Mouse (Mus musculus): ENCODE measurements at regions not wholly inside any gene's neighbourhood (a gene's known extent, or its start where the extent isn't known, plus 50 kb on each side); places are given as distances from the start of the nearest gene placed in this dataset.

GRCm38 (mm10) chr3:134050649-134051048, 185.6 kb upstream of the Cxxc4 start:
- H3K36me3 ChIP-seq (ENCODE audit: control insufficient read depth, insufficient read depth, low read length) = no peaks in the 10 kb centered on the region
- TF ChIP-seq CTCF (IDR thresholded peaks at IDR 0.05; ENCODE audit: extremely low read depth, insufficient read depth, insufficient read length, insufficient replicate concordance) (no peak), POLR2A (IDR thresholded peaks at IDR 0.05; ENCODE audit: low read depth, low read length) (no peak)

GRCm38 (mm10) chr3:134082461-134082860, 153.8 kb upstream of the Cxxc4 start:
- H3K27ac ChIP-seq (ENCODE audit: insufficient read depth, low read length) = no peak overlapping the region
- no peaks in the 10 kb centered on the region for H3K27me3 ChIP-seq (ENCODE audit: control insufficient read depth, insufficient read depth, low read length)
- H3K4me1 ChIP-seq (ENCODE audit: control insufficient read depth, insufficient read depth, insufficient read length) = no peaks in the 10 kb centered on the region
- H3K36me3 ChIP-seq (ENCODE audit: control insufficient read depth, insufficient read depth, low read length) = no peaks in the 10 kb centered on the region
- no peak overlapping the region for H3K4me3 ChIP-seq (ENCODE audit: extremely low read depth, insufficient read depth, insufficient read length)
- TF ChIP-seq POLR2A (IDR thresholded peaks at IDR 0.05; ENCODE audit: low read depth, low read length) (no peak), CTCF (IDR thresholded peaks at IDR 0.05; ENCODE audit: extremely low read depth, insufficient read depth, insufficient read length, insufficient replicate concordance) (no peak)
- 81% methylated on average over 1 of the region's 1 CpGs for WGBS
- DNase-seq (ENCODE audit: low read depth in 1 of 2, low spot score in 2 of 2) = no peak

More at GRCm38 (mm10) chr3:134050649-134051048, 185.6 kb upstream of the Cxxc4 start:
- Histone ChIP-seq H3K27me3 (ENCODE audit: control insufficient read depth, insufficient read depth, low read length) (no peaks in the 10 kb centered on the region), H3K4me3 (ENCODE audit: extremely low read depth, insufficient read depth, insufficient read length) (no peak overlapping the region), H3K27ac (ENCODE audit: insufficient read depth, low read length) (no peak overlapping the region), H3K4me1 (ENCODE audit: control insufficient read depth, insufficient read depth, insufficient read length) (no peaks in the 10 kb centered on the region)
- DNase-seq (ENCODE audit: low read depth in 1 of 2, low spot score in 2 of 2) = no peak

GRCm38 (mm10) chr3:134099471-134100125, 136.7 kb upstream of the Cxxc4 start:
- H3K27me3 ChIP-seq (ENCODE audit: control insufficient read depth, insufficient read depth, low read length) = no peaks in the 10 kb centered on the region
- WGBS = 73% methylated on average over 3 of the region's 3 CpGs
- DNase-seq (ENCODE audit: low read depth in 1 of 2, low spot score in 2 of 2) = no peak
- no peaks in the 10 kb centered on the region for H3K4me1 ChIP-seq (ENCODE audit: control insufficient read depth, insufficient read depth, insufficient read length)
- no peak overlapping the region for H3K27ac ChIP-seq (ENCODE audit: insufficient read depth, low read length)
- H3K36me3 ChIP-seq (ENCODE audit: control insufficient read depth, insufficient read depth, low read length) = no peaks in the 10 kb centered on the region
- no peak overlapping the region for H3K4me3 ChIP-seq (ENCODE audit: extremely low read depth, insufficient read depth, insufficient read length)
- TF ChIP-seq POLR2A (IDR thresholded peaks at IDR 0.05; ENCODE audit: low read depth, low read length) (no peak), CTCF (IDR thresholded peaks at IDR 0.05; ENCODE audit: extremely low read depth, insufficient read depth, insufficient read length, insufficient replicate concordance) (no peak)

- no peaks in the 10 kb centered on the region for H3K27me3 ChIP-seq (ENCODE audit: control insufficient read depth, insufficient read depth, low read length)
- no peak for DNase-seq (ENCODE audit: low read depth in 1 of 2, low spot score in 2 of 2)
- H3K4me1 ChIP-seq (ENCODE audit: control insufficient read depth, insufficient read depth, insufficient read length) = no peaks in the 10 kb centered on the region
- no peak for TF ChIP-seq POLR2A (IDR thresholded peaks at IDR 0.05; ENCODE audit: low read depth, low read length)
- no peak for TF ChIP-seq CTCF (IDR thresholded peaks at IDR 0.05; ENCODE audit: extremely low read depth, insufficient read depth, insufficient read length, insufficient replicate concordance)
- no peak overlapping the region for H3K27ac ChIP-seq (ENCODE audit: insufficient read depth, low read length)
- no peak overlapping the region for H3K4me3 ChIP-seq (ENCODE audit: extremely low read depth, insufficient read depth, insufficient read length)
- WGBS = 74% methylated on average over 3 of the region's 3 CpGs
- H3K36me3 ChIP-seq (ENCODE audit: control insufficient read depth, insufficient read depth, low read length) = no peaks in the 10 kb centered on the region
Measured at GRCm38 (mm10) chr3:134102151-134102738, 134.0 kb upstream of the Cxxc4 start.

GRCm38 (mm10) chr3:134104625-134105024, 131.7 kb upstream of the Cxxc4 start:
- 79% methylated on average over 1 of the region's 1 CpGs for WGBS
- DNase-seq (ENCODE audit: low read depth in 1 of 2, low spot score in 2 of 2) = no peak
- TF ChIP-seq CTCF (IDR thresholded peaks at IDR 0.05; ENCODE audit: extremely low read depth, insufficient read depth, insufficient read length, insufficient replicate concordance) (no peak), POLR2A (IDR thresholded peaks at IDR 0.05; ENCODE audit: low read depth, low read length) (no peak)

GRCm38 (mm10) chr3:134105112-134105511, 131.2 kb upstream of the Cxxc4 start:
- Histone ChIP-seq H3K27me3 (ENCODE audit: control insufficient read depth, insufficient read depth, low read length) (no peaks in the 10 kb centered on the region), H3K4me1 (ENCODE audit: control insufficient read depth, insufficient read depth, insufficient read length) (no peaks in the 10 kb centered on the region), H3K27ac (ENCODE audit: insufficient read depth, low read length) (no peak overlapping the region), H3K4me3 (ENCODE audit: extremely low read depth, insufficient read depth, insufficient read length) (no peak overlapping the region), H3K36me3 (ENCODE audit: control insufficient read depth, insufficient read depth, low read length) (no peaks in the 10 kb centered on the region)
- TF ChIP-seq POLR2A (IDR thresholded peaks at IDR 0.05; ENCODE audit: low read depth, low read length) (no peak), CTCF (IDR thresholded peaks at IDR 0.05; ENCODE audit: extremely low read depth, insufficient read depth, insufficient read length, insufficient replicate concordance) (no peak)
- 84% methylated on average over 2 of the region's 2 CpGs for WGBS
- DNase-seq (ENCODE audit: low read depth in 1 of 2, low spot score in 2 of 2) = no peak

More at GRCm38 (mm10) chr3:134104625-134105024, 131.7 kb upstream of the Cxxc4 start:
- Histone ChIP-seq H3K27me3 (ENCODE audit: control insufficient read depth, insufficient read depth, low read length) (no peaks in the 10 kb centered on the region), H3K4me3 (ENCODE audit: extremely low read depth, insufficient read depth, insufficient read length) (no peak overlapping the region), H3K4me1 (ENCODE audit: control insufficient read depth, insufficient read depth, insufficient read length) (no peaks in the 10 kb centered on the region), H3K27ac (ENCODE audit: insufficient read depth, low read length) (no peak overlapping the region), H3K36me3 (ENCODE audit: control insufficient read depth, insufficient read depth, low read length) (no peaks in the 10 kb centered on the region)

GRCm38 (mm10) chr3:134105567-134105966, 130.7 kb upstream of the Cxxc4 start:
- no peak for DNase-seq (ENCODE audit: low read depth in 1 of 2, low spot score in 2 of 2)
- Histone ChIP-seq H3K27ac (ENCODE audit: insufficient read depth, low read length) (no peak overlapping the region), H3K27me3 (ENCODE audit: control insufficient read depth, insufficient read depth, low read length) (no peaks in the 10 kb centered on the region), H3K36me3 (ENCODE audit: control insufficient read depth, insufficient read depth, low read length) (no peaks in the 10 kb centered on the region), H3K4me1 (ENCODE audit: control insufficient read depth, insufficient read depth, insufficient read length) (no peaks in the 10 kb centered on the region), H3K4me3 (ENCODE audit: extremely low read depth, insufficient read depth, insufficient read length) (no peak overlapping the region)
- 84% methylated on average over 3 of the region's 3 CpGs for WGBS
- no peak for TF ChIP-seq CTCF (IDR thresholded peaks at IDR 0.05; ENCODE audit: extremely low read depth, insufficient read depth, insufficient read length, insufficient replicate concordance)
- TF ChIP-seq POLR2A (IDR thresholded peaks at IDR 0.05; ENCODE audit: low read depth, low read length) = no peak
